Mouse (Mus musculus) liver, adult 2 months (tissue): ENCODE measurements around the gene Dmrtc1a.

Experiments used
- CTCF ChIP-seq: fragments of 200-500 bp; IDR thresholded peaks from 2 replicates; pipeline ENCODE4 v1.5.1; 2011; ENCODE audit warnings: low read depth, low read length, control low read depth
- POLR2A ChIP-seq: fragments of 200-500 bp; IDR thresholded peaks from 2 replicates; pipeline ENCODE4 v1.6.1; 2011; ENCODE audit warnings: low read length, control low read depth; ENCODE audit not compliant: insufficient read depth; ENCODE audit errors: extremely low read depth

GRCm38 (mm10) chrX:102934395-102934764, 25.9 kb upstream of the Dmrtc1a start:
- TF ChIP-seq CTCF (no peak), POLR2A (no peak)
